Mouse (Mus musculus): ENCODE results near the gene Klf5. TPM values are rescaled to one million over a fixed set of nuclear protein-coding genes. Genes with fewer than 3 reads are reported as not detected.

Gene Klf5
- total and polyA plus RNA-seq, 3 experiments: 0.69 to 3.9 TPM; not detected in 1

DNA sequence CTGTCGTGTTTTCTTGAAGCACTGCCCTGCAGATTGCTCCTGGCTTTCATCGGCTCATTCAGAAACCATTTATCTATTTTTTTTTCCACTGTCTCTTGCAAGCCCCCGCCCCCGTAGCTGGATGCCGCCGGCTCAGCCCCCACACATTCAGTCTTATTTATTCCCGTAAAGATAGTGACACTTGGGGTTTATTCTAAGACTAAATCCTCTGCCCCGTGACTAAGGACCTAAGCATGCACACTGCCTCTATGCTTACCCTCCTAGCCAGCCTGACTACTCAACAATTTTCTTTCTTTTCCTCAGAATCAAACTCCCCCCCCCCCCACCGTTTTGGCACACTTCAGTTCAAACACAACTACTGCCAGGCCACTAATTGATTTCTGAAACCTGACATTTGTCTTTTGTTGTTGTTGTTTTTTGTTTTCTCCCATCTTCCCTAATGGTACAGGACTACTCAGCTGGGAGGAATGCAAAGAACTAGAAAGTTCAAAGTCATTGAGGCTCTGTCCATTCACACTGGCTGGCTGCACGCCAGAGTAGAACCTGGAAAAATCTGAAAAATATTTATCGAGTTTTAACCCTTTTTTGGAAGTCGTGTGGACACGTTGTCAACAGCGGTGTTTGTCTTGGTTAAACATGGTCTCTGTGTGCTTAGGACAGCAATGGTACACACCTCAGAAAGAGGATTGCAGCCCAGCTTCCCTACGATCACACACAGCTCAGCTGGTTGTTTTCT is 2.7 kb upstream of the Klf5 start:
- Histone ChIP-seq H3K27me3 (ENCODE audit: control insufficient read depth in 1 of 2, insufficient read depth in 2 of 2, low read length in 2 of 2) (no peaks in the 10 kb centered on the region), H3K4me3 (ENCODE audit: control insufficient read depth in 1 of 2, insufficient read depth in 1 of 2, low read depth in 2 of 2, low read length in 2 of 2) (peak overlapping the region; percentile 29 to 34), H3K36me3 (ENCODE audit: control insufficient read depth in 1 of 2, insufficient read depth in 2 of 2, low read length in 2 of 2) (peaks cover 0 to 12% of the 10 kb centered on the region in 2 experiments; a peak in 2 of 4 replicates), H3K9me3 (replicated peaks; ENCODE audit: insufficient read depth, low read length) (no peaks in the 10 kb centered on the region), H3K9ac (ENCODE audit: control insufficient read depth, low read depth, low read length, poor library complexity, severe bottlenecking) (peak overlapping the region; percentile 45), H3K79me2 (ENCODE audit: control insufficient read depth, insufficient read depth, low read length, poor library complexity) (peaks cover 7% of the 10 kb centered on the region; the same call in 1 of the 2 replicates), H3K27ac (ENCODE audit: control insufficient read depth, low read depth, low read length) (no peak overlapping the region), H3K4me1 (ENCODE audit: control insufficient read depth in 1 of 2, insufficient read depth in 2 of 2, low read length in 2 of 2) (peaks cover 5 to 12% of the 10 kb centered on the region in 2 experiments; a peak in 3 of 4 replicates)
- no peak for TF ChIP-seq TAL1 (IDR thresholded peaks at IDR 0.05; ENCODE audit: low read length)
- no peak for TF ChIP-seq GATA1 (IDR thresholded peaks at IDR 0.05; ENCODE audit: low read depth, low read length)
- no peak for TF ChIP-seq TCF12 (IDR thresholded peaks at IDR 0.05; ENCODE audit: low read depth, low read length)
- no peak for TF ChIP-seq GABPA (IDR thresholded peaks at IDR 0.05; ENCODE audit: low read depth, low read length)
- TF ChIP-seq USF2 (IDR thresholded peaks at IDR 0.05; ENCODE audit: borderline replicate concordance in 1 of 2, insufficient read depth in 1 of 2, low read depth in 1 of 2, low read length in 2 of 2): no peak
- TF ChIP-seq HCFC1 (IDR thresholded peaks at IDR 0.05; ENCODE audit: low read depth, low read length): no peak
- no peak for TF ChIP-seq ZMIZ1 (IDR thresholded peaks at IDR 0.05; ENCODE audit: low read depth, low read length)
- TF ChIP-seq POLR2A (IDR thresholded peaks at IDR 0.05; ENCODE audit: control insufficient read depth in 1 of 2, insufficient read depth in 1 of 2, low read depth in 1 of 2, low read length in 2 of 2, poor library complexity in 1 of 2): no peak
- no peak for TF ChIP-seq MYB (IDR thresholded peaks at IDR 0.05; ENCODE audit: low read depth, low read length)
- TF ChIP-seq CHD1 (IDR thresholded peaks at IDR 0.05; ENCODE audit: low read depth, low read length): no peak
- DNase-seq (ENCODE audit: low read depth, low spot score): peak; percentile 44

DNA sequence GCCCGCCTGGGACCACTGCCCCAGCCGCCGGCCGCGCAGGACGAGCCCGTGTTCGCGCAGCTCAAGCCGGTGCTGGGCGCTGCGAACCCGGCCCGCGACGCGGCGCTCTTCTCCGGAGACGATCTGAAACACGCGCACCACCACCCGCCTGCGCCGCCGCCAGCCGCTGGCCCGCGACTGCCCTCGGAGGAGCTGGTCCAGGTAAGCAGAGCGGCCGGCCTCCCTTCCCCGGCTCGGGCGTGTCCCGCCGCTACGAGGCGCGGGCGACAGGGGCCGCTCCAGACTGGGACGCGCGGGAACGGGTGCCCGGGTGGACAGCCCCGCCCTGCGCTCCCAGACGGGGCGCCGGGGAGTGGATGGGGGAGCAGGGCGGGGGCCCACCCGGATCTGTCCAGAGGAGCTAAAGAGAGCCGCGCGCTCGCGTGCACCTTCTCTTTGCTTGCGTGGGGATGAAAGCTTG is 561 bp downstream of the Klf5 start:
- H3K79me2 ChIP-seq (ENCODE audit: control insufficient read depth, insufficient read depth, low read length, poor library complexity): peaks cover 7% of the 10 kb centered on the region; the same call in 1 of the 2 replicates
- no peaks in the 10 kb centered on the region for H3K9me3 ChIP-seq (replicated peaks; ENCODE audit: insufficient read depth, low read length)
- H3K4me3 ChIP-seq (ENCODE audit: control insufficient read depth in 1 of 2, insufficient read depth in 1 of 2, low read depth in 2 of 2, low read length in 2 of 2): peak overlapping the region; percentile 88 to 96
- H3K27ac ChIP-seq (ENCODE audit: control insufficient read depth, low read depth, low read length): no peak overlapping the region; the same call in 1 of the 2 replicates
- H3K4me1 ChIP-seq (ENCODE audit: control insufficient read depth in 1 of 2, insufficient read depth in 2 of 2, low read length in 2 of 2): peaks cover 5 to 12% of the 10 kb centered on the region in 2 experiments; a peak in 3 of 4 replicates
- peak overlapping the region; percentile 85 for H3K9ac ChIP-seq (ENCODE audit: control insufficient read depth, low read depth, low read length, poor library complexity, severe bottlenecking)
- no peaks in the 10 kb centered on the region for H3K27me3 ChIP-seq (ENCODE audit: control insufficient read depth in 1 of 2, insufficient read depth in 2 of 2, low read length in 2 of 2)
- H3K36me3 ChIP-seq (ENCODE audit: control insufficient read depth in 1 of 2, insufficient read depth in 2 of 2, low read length in 2 of 2): peaks cover 0 to 12% of the 10 kb centered on the region in 2 experiments; a peak in 2 of 4 replicates
- peak; percentile 27; the same call in 1 of the 2 replicates for TF ChIP-seq NRF1 (IDR thresholded peaks at IDR 0.05; ENCODE audit: insufficient read depth, low read depth, low read length, poor library complexity, severe bottlenecking)
- peak; percentile 37 for TF ChIP-seq MXI1 (IDR thresholded peaks at IDR 0.05; ENCODE audit: low read depth, low read length)
- no peak for TF ChIP-seq CHD2 (IDR thresholded peaks at IDR 0.05; ENCODE audit: low read length)
- 0 out of 2 replicates have a peak, but pooled peaks have one; percentile 35 for TF ChIP-seq MAZ (IDR thresholded peaks at IDR 0.05; ENCODE audit: low read depth, low read length)
- TF ChIP-seq CTCF (IDR thresholded peaks at IDR 0.05 in 2 of 3, conservative IDR thresholded peaks at IDR 0.05 in 1 of 3; ENCODE audit: control insufficient read depth in 1 of 3, insufficient read depth in 1 of 3, low read depth in 2 of 3, low read length in 3 of 3, poor library complexity in 1 of 3, severe bottlenecking in 1 of 3): peak in 1 of 3 experiments; percentile 2; a peak in 1 of 6 replicates
- TF ChIP-seq KAT2A (conservative IDR thresholded peaks at IDR 0.05; ENCODE audit: low read depth, low read length): no peak
- TF ChIP-seq BHLHE40 (IDR thresholded peaks at IDR 0.05; ENCODE audit: borderline replicate concordance, low read depth, low read length): no peak
- DNase-seq (ENCODE audit: low read depth, low spot score): peak; percentile 64

Data from MEL (cell line).